Mouse (Mus musculus): ENCODE results near the gene Fsd1.

The Fsd1 gene

GRCm38 (mm10) chr17:56030238-56030870 lies 44.0 kb downstream of the Fsd1 start:
- DNase-seq (ENCODE audit: low spot score in 2 of 2) = no peak

DNA sequence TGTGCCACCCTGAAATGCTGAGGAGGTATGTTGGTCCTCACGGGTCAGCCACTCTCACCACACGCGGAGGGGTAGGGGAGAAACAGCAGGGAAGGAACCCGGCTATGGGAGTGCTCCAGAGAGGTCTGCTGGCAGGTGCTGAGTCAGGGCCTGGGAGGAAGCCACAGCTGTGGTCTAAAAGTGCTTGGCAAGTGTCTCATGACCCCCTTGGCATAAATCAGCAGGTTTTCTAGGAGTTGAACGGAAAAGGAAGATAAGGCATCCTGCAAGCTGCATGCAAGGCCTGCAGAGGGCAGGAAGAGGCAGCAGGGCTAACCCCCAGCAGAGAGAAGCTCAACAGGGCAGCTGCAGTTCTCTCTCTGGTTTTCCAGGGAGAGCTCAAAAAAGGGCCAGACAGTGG lies 44.6 kb downstream of the Fsd1 start:
- DNase-seq (ENCODE audit: low spot score in 2 of 2) = no peak

- no peak for DNase-seq (ENCODE audit: low spot score in 2 of 2)
Measured at GRCm38 (mm10) chr17:56031431-56031830, 45.1 kb downstream of the Fsd1 start.

DNA sequence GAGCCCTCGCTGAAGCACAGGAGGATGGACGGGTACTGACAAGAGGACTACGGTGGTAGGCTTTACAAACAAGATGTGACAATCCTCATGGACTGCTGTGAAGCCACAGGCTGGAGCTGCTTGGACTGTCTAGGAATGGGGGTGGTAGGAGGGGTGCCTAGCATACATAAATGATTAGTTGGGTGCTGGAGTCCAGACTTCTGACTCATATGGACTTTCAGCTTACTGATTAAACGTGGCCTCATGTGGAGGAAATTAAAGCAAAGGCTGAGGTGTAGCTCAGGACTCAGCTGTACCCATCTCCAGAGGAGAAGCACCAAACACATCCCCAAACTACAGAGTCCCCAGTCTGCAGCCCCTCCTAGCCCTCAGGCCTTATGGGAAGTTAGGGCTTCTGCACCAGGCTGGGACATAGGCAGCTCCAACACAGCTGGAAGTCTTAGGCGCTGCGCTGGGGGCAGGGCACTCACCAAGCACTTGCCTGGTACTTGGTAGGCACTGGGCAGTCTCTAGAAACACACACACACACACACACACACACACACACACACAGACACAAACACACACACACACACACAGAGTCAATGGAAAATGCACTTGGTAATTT lies 45.9 kb downstream of the Fsd1 start:
- DNase-seq (ENCODE audit: low spot score in 2 of 2) = no peak

- DNase-seq (ENCODE audit: low spot score in 2 of 2) = no peak
Measured at GRCm38 (mm10) chr17:56032831-56033230, 46.5 kb downstream of the Fsd1 start.

DNA sequence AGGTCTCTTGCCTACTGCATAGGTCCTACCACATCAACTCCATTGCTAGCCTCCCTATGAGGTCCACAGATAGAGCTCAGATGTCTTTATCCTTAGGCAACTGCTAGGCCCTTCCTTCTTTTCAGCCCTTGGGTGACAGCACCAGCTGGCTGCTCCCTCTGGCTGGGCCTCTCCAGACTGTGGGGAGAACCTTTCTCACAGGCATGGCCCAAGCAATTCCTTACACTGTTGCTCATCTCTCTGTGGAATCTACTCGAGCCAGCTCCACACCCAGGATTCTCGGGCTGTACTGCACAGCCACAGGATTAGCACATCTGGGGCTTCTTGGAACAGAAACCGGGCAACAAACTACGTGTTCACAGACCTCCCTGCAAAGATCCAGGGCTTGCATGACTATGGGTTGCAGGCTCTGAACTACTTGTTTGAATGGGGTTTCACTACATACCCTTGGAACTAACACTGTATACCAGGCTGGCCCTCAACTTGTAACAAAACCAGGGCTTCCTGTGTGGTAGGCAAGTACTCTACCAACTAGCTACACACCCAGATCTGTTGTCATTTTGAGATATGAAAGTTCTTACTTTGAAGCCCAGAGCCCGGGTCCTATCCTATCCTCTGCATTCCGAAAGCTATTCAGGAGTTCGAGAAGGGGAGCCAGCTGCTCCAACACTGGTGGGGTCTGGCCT lies 47.9 kb downstream of the Fsd1 start:
- no peak for DNase-seq (ENCODE audit: low spot score in 2 of 2)

DNA sequence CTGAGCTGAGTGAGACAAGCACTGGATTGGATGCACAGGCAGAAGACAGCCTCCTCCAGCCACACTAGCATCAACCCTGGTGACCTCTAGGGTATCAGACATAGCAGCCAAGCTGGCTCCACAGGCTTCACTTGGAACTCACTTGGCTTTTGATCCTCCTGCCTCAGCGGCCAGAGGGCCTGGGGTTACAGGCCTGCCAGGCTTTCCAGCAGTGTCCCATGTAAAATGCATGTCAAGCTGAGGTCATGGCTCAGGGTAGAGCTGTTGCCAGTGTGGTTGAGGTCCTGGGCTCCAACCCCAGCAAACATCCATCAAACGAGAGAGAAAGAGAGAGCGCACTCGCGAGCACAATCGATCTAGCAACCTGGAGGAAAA lies 48.4 kb downstream of the Fsd1 start:
- no peak for DNase-seq (ENCODE audit: low spot score in 2 of 2)

- DNase-seq (ENCODE audit: low spot score in 2 of 2) = no peak
Measured at GRCm38 (mm10) chr17:56035216-56035615, 48.9 kb downstream of the Fsd1 start.

GRCm38 (mm10) chr17:56036176-56036900 lies 50.0 kb downstream of the Fsd1 start, which contains the start of gene Sh3gl1:
TSS of gene Sh3gl1 (minus strand) at chr17:56036635.
- peak; percentile 98 to 100 for DNase-seq (ENCODE audit: low spot score in 2 of 2)

GRCm38 (mm10) chr17:56036901-56037287 lies 50.6 kb downstream of the Fsd1 start:
- no peak for DNase-seq (ENCODE audit: low spot score in 2 of 2)

DNA sequence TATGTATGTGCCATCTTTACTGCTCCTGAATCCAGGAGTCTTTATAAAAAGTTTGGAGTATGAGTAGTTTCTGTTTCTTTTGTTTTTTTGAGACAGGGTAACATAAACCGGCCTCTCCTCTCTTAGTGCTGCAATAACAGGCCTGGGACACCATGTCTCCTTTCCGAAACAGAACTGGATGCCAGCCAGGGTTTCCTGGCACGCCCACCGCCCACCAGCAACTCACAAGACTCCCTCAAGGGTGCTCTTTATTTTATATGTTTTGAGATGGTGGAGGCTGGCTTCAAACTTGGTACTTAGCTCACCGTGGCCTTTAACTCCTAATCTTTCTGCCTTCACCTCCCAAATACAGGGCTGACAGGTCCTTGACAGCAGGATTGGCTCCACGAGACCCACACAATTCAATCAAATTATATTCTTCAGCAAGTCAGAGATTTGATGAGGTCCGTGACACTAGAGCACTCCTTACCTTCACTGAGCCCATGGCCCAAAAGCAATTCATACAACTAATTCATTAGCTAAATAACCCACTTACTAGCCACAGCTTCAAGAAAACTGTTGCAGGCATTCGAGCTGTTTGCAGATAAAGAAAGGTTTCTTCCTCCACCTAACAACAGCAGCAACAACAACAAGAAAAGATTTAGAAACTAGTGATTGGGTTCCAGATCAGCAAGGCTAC lies 52.4 kb downstream of the Fsd1 start:
- DNase-seq (ENCODE audit: low spot score in 2 of 2) = no peak

DNA sequence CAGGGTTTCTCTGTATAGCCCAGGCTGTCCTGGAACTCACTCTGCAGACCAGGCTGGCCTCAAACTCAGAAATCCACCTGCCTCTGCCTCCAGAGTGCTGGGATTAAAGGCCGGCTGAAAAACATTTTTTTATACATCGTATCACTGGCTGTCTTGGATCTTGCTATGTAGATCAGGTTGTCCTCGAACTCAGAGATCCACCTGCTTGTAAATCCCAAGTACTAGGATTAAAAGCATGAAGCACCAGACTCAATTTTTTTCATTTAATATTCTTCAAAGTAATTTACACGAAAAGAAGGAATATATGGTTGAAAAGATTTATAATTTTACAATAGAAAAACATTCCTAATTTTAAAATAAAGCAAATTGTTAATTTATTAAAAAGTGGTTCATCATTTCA lies 53.0 kb downstream of the Fsd1 start:
- no peak for DNase-seq (ENCODE audit: low spot score in 2 of 2)

DNA sequence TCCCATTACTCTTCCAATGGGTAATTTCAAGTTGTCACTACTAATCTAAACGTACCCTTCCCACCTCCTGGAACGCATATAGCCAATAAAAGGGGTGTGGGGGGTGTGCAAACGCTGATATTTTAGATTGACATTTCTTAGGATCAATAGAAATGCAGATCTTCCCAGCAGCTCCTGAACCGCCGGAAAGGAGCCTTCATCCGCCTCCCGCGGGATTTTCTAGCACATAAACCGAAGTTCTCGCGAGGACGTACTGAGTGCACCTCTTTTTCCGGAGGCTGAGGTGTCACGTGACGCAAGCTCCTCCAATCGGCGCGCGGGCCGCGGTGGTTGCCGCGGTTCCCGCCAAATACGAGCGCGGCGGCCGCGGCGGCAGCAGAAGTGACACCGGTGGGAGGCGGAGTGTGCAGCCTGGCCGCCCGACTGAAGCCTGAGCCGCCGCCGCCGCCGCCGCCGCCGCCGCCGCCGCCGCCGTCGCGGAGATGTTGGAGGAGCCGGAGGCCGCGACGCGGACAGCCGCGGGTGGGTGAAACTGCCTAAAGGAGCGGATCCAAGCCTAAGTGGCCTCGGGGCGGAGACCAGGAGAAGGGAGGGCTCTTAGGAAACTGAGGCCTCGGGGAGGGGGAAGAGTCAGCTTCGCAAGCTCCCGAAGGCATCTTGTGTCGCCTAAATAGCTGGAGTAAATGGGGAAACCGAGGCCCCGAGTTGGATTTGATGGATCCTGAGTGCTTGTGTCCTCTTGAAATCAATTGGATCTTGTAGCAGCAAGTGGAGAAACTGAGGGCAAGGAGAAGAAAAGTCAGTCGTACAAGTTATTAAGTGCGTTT lies 53.9 kb downstream of the Fsd1 start, which contains the start of gene Chaf1a:
TSS of gene Chaf1a (plus strand) at position 410 of the 827 bp plus-strand sequence.
- peak; percentile 89 to 91 for DNase-seq (ENCODE audit: low spot score in 2 of 2)

DNA sequence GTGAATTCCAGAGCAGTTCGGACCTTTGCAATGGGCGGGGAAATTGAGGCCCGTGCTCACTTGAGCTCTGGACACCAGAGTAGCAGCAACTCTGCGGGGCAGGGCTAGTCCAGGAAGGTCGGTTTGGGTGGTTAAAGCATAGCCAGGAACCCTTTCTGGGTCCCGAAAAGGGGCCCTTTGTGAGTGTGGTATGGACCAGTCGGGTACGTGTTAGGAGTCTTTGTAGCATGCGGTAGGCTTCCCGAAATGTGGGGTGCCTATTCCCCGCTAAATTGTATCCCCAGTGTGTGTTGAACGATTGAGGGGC lies 54.5 kb downstream of the Fsd1 start:
- no peak for DNase-seq (ENCODE audit: low spot score in 2 of 2)
